Mouse (Mus musculus): ENCODE results near the gene Olfr972.
"Not testable (repeated sequence)": the region's sequence is repeated elsewhere in the genome, so short reads cannot be mapped to it uniquely, and the experiment has no call there.

The Olfr972 gene

GRCm38 (mm10) chr9:39866122-39866521 lies at the start of gene Olfr972:
TSS of gene Olfr972 (plus strand) at chr9:39866422.
- no peak for DNase-seq

GRCm38 (mm10) chr9:39836576-39836975 lies 29.6 kb upstream of the Olfr972 start, which contains the start of gene Olfr971:
TSS of gene Olfr971 (plus strand) at chr9:39836876.
- not testable (repeated sequence) for DNase-seq

GRCm38 (mm10) chr9:39871986-39872385 lies 5.8 kb downstream of the Olfr972 start:
- DNase-seq = not testable (repeated sequence)

GRCm38 (mm10) chr9:39877541-39878396 lies 11.5 kb downstream of the Olfr972 start:
- DNase-seq = not testable (repeated sequence)

- DNase-seq = no peak
Measured at GRCm38 (mm10) chr9:39905106-39905505, 38.9 kb downstream of the Olfr972 start.

GRCm38 (mm10) chr9:39907036-39907435 lies 40.8 kb downstream of the Olfr972 start, which contains the start of gene Olfr229:
TSS of gene Olfr229 (plus strand) at chr9:39907336.
- no peak for DNase-seq

- no peak for DNase-seq
Measured at GRCm38 (mm10) chr9:39909939-39910338, 43.7 kb downstream of the Olfr972 start.

All from cerebellum, adult 11 months (tissue).